Comparison of ENCODE assay signal across 14 mouse cellular contexts in the genomic region with DNA sequence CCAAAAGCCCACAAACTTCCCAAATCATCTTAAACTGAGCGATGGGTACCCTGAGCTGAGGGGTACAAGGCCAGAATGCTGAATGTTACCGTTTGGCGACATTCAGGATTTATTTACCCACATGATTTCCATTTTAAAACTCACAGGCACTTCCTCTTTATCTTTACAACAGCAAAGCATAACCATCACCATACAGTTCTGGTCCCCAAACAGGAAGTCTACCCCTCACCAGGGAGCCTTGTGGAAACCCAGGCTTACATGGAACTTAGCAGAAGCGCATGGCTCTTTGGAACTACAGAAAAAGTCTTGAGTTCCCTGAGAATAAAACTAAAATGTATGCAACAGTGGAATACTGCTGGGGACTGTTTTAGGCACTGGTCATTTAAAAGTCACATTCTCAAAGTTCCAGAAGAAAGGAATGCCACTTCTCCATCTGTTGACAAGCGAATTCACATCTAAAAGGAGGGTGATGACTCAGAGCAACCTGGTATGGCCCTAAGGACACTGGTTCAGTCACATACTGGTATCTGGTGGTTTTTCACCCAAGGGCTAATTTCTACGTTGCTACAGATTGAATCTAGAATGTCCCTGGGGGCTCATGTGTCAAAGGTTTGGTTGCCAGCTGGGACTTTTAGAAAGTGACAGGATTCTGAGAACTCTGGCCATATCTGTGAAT.
"Had no signal": no experiment of that assay in that cellular context is flagged by ENCODE, and none has a peak within 500 bp of the region (broad histone marks: within the 10 kb centered on the region; RNA-seq: fewer than 3 reads in every experiment).

No protein-coding gene starts in this region.

- H3K9ac ChIP-seq: limb, embryonic 13.5 days; lung, embryonic 14.5 days; midbrain, embryonic 13.5 days; stomach, embryonic 15.5 days had no signal

- H3K36me3 ChIP-seq: limb, embryonic 13.5 days; midbrain, embryonic 13.5 days; stomach, embryonic 15.5 days had no signal

- H3K27me3 ChIP-seq: limb, embryonic 13.5 days; midbrain, embryonic 13.5 days; stomach, embryonic 15.5 days had no signal

- H3K4me2 ChIP-seq: limb, embryonic 13.5 days; liver, embryonic 11.5 days; lung, embryonic 14.5 days; midbrain, embryonic 13.5 days; stomach, embryonic 15.5 days had no signal

- DNase-seq: kidney, adult 9 months; kidney, postnatal 36 days; left cerebral cortex, postnatal 4 days; lung, embryonic 14.5 days; lung, postnatal 14 days; right cerebral cortex, postnatal 4 days; spleen, adult 18-20 months; thymus, postnatal 36 days had no signal

- H3K9me3 ChIP-seq: limb, embryonic 13.5 days; midbrain, embryonic 13.5 days; stomach, embryonic 15.5 days had no signal

- ATAC-seq: midbrain, embryonic 13.5 days had no signal

- H3K27ac ChIP-seq: kidney, postnatal 0 days; limb, embryonic 13.5 days; macrophage; midbrain, embryonic 13.5 days; stomach, embryonic 15.5 days had no signal

- H3K4me3 ChIP-seq: limb, embryonic 13.5 days; midbrain, embryonic 13.5 days; stomach, embryonic 15.5 days had no signal
